Mouse (Mus musculus) small intestine, adult 2 months (tissue): Measurements from ENCODE around the gene Tsnax.

Experiments
- CTCF ChIP-seq: fragments of 200-500 bp; IDR thresholded peaks from 2 replicates; pipeline ENCODE4 v1.5.1; 2012; ENCODE audit warnings: low read depth, mild to moderate bottlenecking, control low read depth, inconsistent platforms, low read length, moderate library complexity, mixed read lengths; ENCODE audit not compliant: insufficient replicate concordance, insufficient read length; ENCODE audit errors: extremely low read depth
- POLR2A ChIP-seq: fragments of 200-500 bp; IDR thresholded peaks from 2 replicates; pipeline ENCODE4 v1.6.1; 2012; ENCODE audit warnings: low read depth, mild to moderate bottlenecking, control low read depth, inconsistent platforms, low read length, moderate library complexity

GRCm38 (mm10) chr8:124963246-124963645 is 49.6 kb upstream of the Tsnax start:
- TF ChIP-seq CTCF: no peak
- no peak for TF ChIP-seq POLR2A
